Comparison of ENCODE assay signal across 8 mouse cellular contexts in the genomic region with DNA sequence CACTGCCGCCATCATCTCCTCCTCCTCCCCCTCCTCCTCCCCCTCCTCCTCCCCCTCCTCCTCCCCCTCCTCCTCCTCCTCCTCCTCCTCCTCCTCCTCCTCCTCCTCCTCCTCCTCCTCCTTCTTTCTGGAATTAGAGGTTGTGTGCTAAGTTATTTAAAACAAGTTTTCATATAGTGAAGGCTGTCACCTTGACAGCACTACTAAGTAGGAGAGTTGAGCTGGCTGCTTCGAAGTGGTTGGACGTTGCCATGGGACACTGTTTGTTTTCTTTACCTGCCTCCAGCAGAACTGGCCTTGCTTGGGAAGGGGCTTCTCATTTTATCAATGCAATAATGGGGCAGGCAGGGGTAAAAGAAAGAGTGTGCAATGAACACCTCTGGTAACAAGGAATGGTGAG. TPM values are rescaled to one million over a fixed set of nuclear protein-coding genes. Genes with fewer than 3 reads are reported as not detected.
DNase-seq lines count a peak whose midpoint lies in the region; ATAC-seq and TF ChIP-seq lines count a peak whose summit lies in the region.
"Had no signal": no experiment of that assay in that cellular context is flagged by ENCODE, and none has a peak within 500 bp of the region (broad histone marks: within the 10 kb centered on the region; RNA-seq: fewer than 3 reads in every experiment).

A gene (minus strand): TSS at position 101 of the 400 bp plus-strand sequence.

- no peak for DNase-seq in lung, embryonic 14.5 days
- DNase-seq in lung, adult 18-20 months, result no peak
- no peak for DNase-seq in forebrain, embryonic 11.5 days (ENCODE audit: low spot score)
- no peak for DNase-seq in limb, embryonic 11.5 days (ENCODE audit: low spot score)
- DNase-seq in right cerebral cortex, postnatal 10 days (ENCODE audit: low spot score in 2 of 2), result no peak
- no peak for DNase-seq in ovary, postnatal 36 days (ENCODE audit: low spot score)

- TF ChIP-seq POLR2A in olfactory bulb, adult 2 months (IDR thresholded peaks at IDR 0.05; ENCODE audit: insufficient read depth, low read depth, low read length), result no peak

- WGBS in lung, embryonic 14.5 days, result 18% methylated on average over 3 of the region's 3 CpGs
- WGBS in forebrain, embryonic 11.5 days, result 46% methylated on average over 3 of the region's 3 CpGs
- WGBS in limb, embryonic 11.5 days, result 51% methylated on average over 3 of the region's 3 CpGs
- 41% methylated on average over 3 of the region's 3 CpGs for WGBS in olfactory bulb, adult 2 months

- no peaks in the 10 kb centered on the region for H3K4me1 ChIP-seq in lung, embryonic 14.5 days (ENCODE audit: insufficient read depth)
- no peaks in the 10 kb centered on the region for H3K4me1 ChIP-seq in forebrain, embryonic 11.5 days (replicated peaks; ENCODE audit: control insufficient read depth, insufficient read depth, low read length)
- no peaks in the 10 kb centered on the region for H3K4me1 ChIP-seq in limb, embryonic 11.5 days (ENCODE audit: control insufficient read depth, insufficient read depth, low read length)
- peaks cover 5% of the 10 kb centered on the region; the same call in 1 of the 2 replicates for H3K4me1 ChIP-seq in olfactory bulb, adult 2 months (ENCODE audit: control insufficient read depth, insufficient read depth, low read length)

- no peak for TF ChIP-seq CTCF in lung, embryonic 14.5 days (IDR thresholded peaks at IDR 0.05; ENCODE audit: low read depth)
- no peak for TF ChIP-seq CTCF in olfactory bulb, adult 2 months (IDR thresholded peaks at IDR 0.05; ENCODE audit: insufficient read depth, low read depth, low read length)

- no peaks in the 10 kb centered on the region for H3K9me3 ChIP-seq in lung, embryonic 14.5 days (ENCODE audit: low read depth, low read length)
- H3K9me3 ChIP-seq in forebrain, embryonic 11.5 days (ENCODE audit: control insufficient read depth, low read length), result no peaks in the 10 kb centered on the region
- no peaks in the 10 kb centered on the region for H3K9me3 ChIP-seq in limb, embryonic 11.5 days (ENCODE audit: control insufficient read depth, low read length)

- no peak for ATAC-seq in lung, embryonic 14.5 days (ENCODE audit: insufficient read depth)
- no peak for ATAC-seq in forebrain, embryonic 11.5 days (replicated peaks; ENCODE audit: low FRiP score)
- no peak for ATAC-seq in limb, embryonic 11.5 days (ENCODE audit: insufficient number of reproducible peaks, low FRiP score, low TSS enrichment, low read depth)

- H3K9ac ChIP-seq in lung, embryonic 14.5 days, result peak within 1 kb of the TSS; percentile 36
- H3K9ac ChIP-seq in forebrain, embryonic 11.5 days (ENCODE audit: low read length), result peak within 1 kb of the TSS; percentile 66
- peak within 1 kb of the TSS; percentile 53 for H3K9ac ChIP-seq in limb, embryonic 11.5 days (ENCODE audit: low read length)

- peak within 1 kb of the TSS; percentile 44 for H3K4me3 ChIP-seq in lung, embryonic 14.5 days (ENCODE audit: low read depth, low read length)
- peak within 1 kb of the TSS; percentile 42 for H3K4me3 ChIP-seq in forebrain, embryonic 11.5 days (ENCODE audit: low read depth, low read length)
- H3K4me3 ChIP-seq in limb, embryonic 11.5 days (ENCODE audit: low read depth, low read length), result peak within 1 kb of the TSS; percentile 47
- H3K4me3 ChIP-seq in olfactory bulb, adult 2 months (ENCODE audit: insufficient read depth, low read depth, low read length), result peak within 1 kb of the TSS; percentile 64

- H3K4me2 ChIP-seq in lung, embryonic 14.5 days, result peak within 1 kb of the TSS; percentile 82
- H3K4me2 ChIP-seq in forebrain, embryonic 11.5 days (ENCODE audit: low read depth, low read length, severe bottlenecking), result peak within 1 kb of the TSS; percentile 78
- H3K4me2 ChIP-seq in limb, embryonic 11.5 days (ENCODE audit: low read depth, severe bottlenecking), result peak within 1 kb of the TSS; percentile 81

- peaks cover 8% of the 10 kb centered on the region for H3K27me3 ChIP-seq in lung, embryonic 14.5 days (ENCODE audit: insufficient read depth, low read length)
- peaks cover 4% of the 10 kb centered on the region; the same call in 1 of the 2 replicates for H3K27me3 ChIP-seq in forebrain, embryonic 11.5 days (ENCODE audit: control insufficient read depth, insufficient read depth, low read length)
- no peaks in the 10 kb centered on the region; the same call in 1 of the 2 replicates for H3K27me3 ChIP-seq in limb, embryonic 11.5 days (ENCODE audit: control insufficient read depth, insufficient read depth, low read length)

- H3K27ac ChIP-seq in lung, embryonic 14.5 days (ENCODE audit: low read depth), result no peak within 1 kb of the TSS
- H3K27ac ChIP-seq in forebrain, embryonic 11.5 days (ENCODE audit: low read depth, low read length), result no peak within 1 kb of the TSS
- H3K27ac ChIP-seq in limb, embryonic 11.5 days (replicated peaks; ENCODE audit: low read depth, low read length), result no peak within 1 kb of the TSS
- no peak within 1 kb of the TSS for H3K27ac ChIP-seq in olfactory bulb, adult 2 months (ENCODE audit: insufficient read depth, low read depth, low read length)

- H3K36me3 ChIP-seq in lung, embryonic 14.5 days (ENCODE audit: insufficient read depth), result no peaks in the 10 kb centered on the region
- H3K36me3 ChIP-seq in forebrain, embryonic 11.5 days (ENCODE audit: control insufficient read depth, insufficient read depth, low read length), result no peaks in the 10 kb centered on the region
- H3K36me3 ChIP-seq in limb, embryonic 11.5 days (ENCODE audit: control insufficient read depth, insufficient read depth, low read length), result no peaks in the 10 kb centered on the region

RNA-seq across cellular contexts. Expression of the gene that starts here (rescaled TPM):
- not detected in 2 replicates for polyA plus RNA-seq in lung, embryonic 14.5 days (2014; fragmentation: Nextera tagmentation; extraction: Ambion mirVana)
- not detected in 2 replicates for polyA plus RNA-seq in forebrain, embryonic 11.5 days (2014; fragmentation: Nextera tagmentation; extraction: Ambion mirVana)
- not detected in 2 replicates for polyA plus RNA-seq in limb, embryonic 11.5 days (2014; fragmentation: Nextera tagmentation; extraction: Ambion mirVana)
- polyA plus RNA-seq in olfactory bulb, adult 2 months (2012; ENCODE audit: insufficient read depth, insufficient read length, low replicate concordance, missing spikeins), result not detected in 2 replicates
- polyA plus RNA-seq: gonadal fat pad, adult 2 months had no signal
